Mouse (Mus musculus) gastrocnemius, adult 8-10 months (tissue): ENCODE measurements around the gene Aire. TPM values are rescaled to one million over a fixed set of nuclear protein-coding genes. Genes with fewer than 3 reads are reported as not detected.
A peak's percentile ranks its signal among the peaks of the same experiment; 100 is the strongest.
"Not testable (repeated sequence)": the region's sequence is repeated elsewhere in the genome, so short reads cannot be mapped to it uniquely, and the experiment has no call there.

ENCODE experiments used
- DNase-seq, 2 experiments: peaks; one replicate each; pipeline ENCODE4 v3.0.0; 2022; ENCODE audit warnings: low spot score in 2 of 2
- total RNA-seq, 4 experiments: library from RNA; stranded (reverse); gene quantifications; 2 replicates each; pipeline ENCODE4 v1.2.4; 2022

Gene Aire
- total RNA-seq, 4 experiments from 2014 or later: not detected

GRCm38 (mm10) chr10:78054633-78055565 lies 11.5 kb upstream of the Aire start:
- no peak for DNase-seq

DNA sequence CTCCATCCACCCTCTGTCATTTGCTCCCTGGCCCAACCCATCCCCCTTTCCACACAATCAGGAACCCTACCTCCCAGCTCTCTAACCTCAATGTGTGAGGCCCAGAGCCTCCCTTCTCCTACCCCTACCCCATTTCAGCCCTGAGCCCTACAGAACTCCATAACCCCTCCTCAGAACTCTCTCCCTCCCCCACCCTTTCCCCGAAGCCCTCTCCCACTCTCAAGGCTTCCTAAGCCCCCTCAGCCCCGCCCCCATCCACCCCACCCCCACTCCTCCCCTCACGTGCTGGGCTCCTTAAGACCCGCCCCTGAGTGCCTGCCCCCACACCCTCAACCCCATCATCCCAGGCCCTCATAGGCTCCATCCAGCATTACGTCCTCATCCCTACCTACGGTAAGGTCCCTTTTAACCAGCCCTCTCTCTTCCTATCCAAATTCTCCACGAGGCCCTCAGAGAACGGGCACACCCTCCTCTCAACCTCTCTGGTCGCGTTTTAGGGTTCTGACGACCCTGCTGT lies 6.2 kb upstream of the Aire start:
- no peak for DNase-seq

DNA sequence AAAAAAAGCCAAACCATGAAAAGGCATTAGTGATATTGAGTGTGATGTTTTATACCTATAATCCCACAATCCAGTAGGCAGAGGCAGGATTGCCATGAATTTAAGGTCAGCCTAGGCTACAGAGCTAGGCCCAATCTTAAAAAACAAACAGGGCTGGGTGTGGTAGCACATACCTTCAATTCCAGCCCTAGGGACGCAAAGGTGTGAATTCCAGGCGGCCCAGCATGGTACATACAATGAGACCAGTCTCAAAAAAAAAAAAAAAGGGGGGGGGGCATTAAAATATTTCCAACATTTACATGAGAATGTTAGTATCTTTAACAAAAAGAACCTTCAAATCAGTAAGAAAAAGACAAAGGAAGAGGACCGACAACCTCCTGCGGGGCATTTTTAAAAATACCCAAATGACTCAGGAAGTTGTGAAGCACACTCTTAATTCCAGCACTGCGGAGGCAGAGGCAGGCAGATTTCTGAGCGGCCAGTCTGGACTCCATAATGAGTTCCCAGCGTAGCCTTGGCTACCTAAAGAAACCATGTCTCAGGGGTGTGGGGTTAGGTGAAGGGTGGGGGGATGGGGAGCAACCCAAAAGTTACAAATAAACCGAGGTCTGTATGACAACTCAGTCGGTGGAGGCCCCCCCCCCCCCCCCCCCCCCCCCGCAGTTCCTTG lies 4.8 kb upstream of the Aire start:
- DNase-seq: no peak

- no peak for DNase-seq
Observed at GRCm38 (mm10) chr10:78046388-78046787, 3.0 kb upstream of the Aire start.

DNA sequence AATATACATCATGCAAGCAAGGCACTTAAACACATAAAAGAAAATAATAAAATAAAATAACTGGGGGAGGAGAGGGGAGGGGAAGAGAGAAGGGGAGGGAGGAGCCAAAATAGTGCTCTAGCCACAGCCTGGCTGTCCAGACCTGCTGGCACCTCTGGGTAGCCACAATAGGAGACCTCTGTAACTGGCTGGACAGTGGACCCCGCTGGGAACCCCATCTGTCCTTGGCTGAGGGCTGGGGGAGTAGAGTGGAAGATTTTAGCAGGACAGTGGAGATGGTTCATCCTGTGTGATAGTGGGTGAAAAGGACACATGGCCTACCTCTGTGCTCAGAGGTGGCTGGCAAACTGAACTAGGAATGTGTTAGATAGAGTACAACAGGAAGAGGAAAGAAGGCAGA lies 1.1 kb upstream of the Aire start:
- no peak for DNase-seq

GRCm38 (mm10) chr10:78042697-78043405 lies 559 bp downstream of the Aire start:
- no peak for DNase-seq

DNA sequence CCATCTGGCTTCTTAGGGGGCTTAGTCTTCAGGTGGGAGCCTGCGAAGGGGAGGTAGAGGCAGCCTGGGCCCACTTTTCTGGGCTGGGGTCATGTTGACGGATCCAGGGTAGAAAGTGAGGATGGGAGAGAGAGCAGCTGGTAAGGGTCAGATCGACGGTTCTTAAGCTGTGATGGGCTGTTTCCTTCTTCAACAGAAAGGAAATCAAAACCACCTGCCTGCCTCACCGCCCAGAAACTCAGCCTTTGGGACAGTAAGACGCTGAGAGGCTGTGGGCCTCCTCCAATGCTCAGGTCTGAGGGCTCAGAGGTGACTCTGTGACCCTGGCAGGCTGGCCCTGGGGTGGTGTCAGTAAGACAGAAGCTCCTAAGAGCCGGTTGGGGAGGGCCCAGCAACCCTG lies 1.3 kb downstream of the Aire start:
- no peak for DNase-seq

GRCm38 (mm10) chr10:78041647-78042046 lies 1.8 kb downstream of the Aire start, which contains the start of gene Dnmt3l:
Dnmt3l (plus strand) TSS chr10:78041947.
- no peak for DNase-seq

- DNase-seq: no peak
Observed at GRCm38 (mm10) chr10:78037139-78037538, 6.3 kb downstream of the Aire start.

- no peak for DNase-seq
Observed at GRCm38 (mm10) chr10:78031987-78032386, 11.4 kb downstream of the Aire start.

DNA sequence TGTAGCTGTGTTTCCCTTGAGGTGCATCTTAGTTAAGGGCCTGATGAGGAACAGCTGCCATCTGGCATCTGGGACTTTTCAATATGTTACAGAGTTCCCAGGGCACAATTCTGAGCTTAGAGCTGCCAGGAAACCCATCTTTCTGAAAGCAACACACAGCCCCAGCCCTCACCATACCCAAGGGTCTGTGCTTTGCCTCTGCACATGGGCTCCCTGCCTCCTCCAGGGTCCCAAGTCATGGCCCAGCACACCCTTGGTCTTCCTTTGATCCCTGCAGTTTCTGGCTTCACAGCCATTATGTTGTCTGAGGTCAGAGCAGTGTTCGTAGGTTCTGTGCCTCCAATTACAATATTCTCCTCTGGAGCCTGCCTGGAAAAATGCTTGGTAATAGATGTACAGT lies 14.3 kb downstream of the Aire start:
- no peak for DNase-seq

GRCm38 (mm10) chr10:78028129-78028528 lies 15.3 kb downstream of the Aire start:
- peak; percentile 32 to 39 for DNase-seq

GRCm38 (mm10) chr10:78025453-78025852 lies 18.0 kb downstream of the Aire start:
- not testable (repeated sequence) for DNase-seq

- not testable (repeated sequence) for DNase-seq
Observed at GRCm38 (mm10) chr10:78019984-78020383, 23.4 kb downstream of the Aire start.

GRCm38 (mm10) chr10:78019291-78019690 lies 24.1 kb downstream of the Aire start:
- DNase-seq: no peak

DNA sequence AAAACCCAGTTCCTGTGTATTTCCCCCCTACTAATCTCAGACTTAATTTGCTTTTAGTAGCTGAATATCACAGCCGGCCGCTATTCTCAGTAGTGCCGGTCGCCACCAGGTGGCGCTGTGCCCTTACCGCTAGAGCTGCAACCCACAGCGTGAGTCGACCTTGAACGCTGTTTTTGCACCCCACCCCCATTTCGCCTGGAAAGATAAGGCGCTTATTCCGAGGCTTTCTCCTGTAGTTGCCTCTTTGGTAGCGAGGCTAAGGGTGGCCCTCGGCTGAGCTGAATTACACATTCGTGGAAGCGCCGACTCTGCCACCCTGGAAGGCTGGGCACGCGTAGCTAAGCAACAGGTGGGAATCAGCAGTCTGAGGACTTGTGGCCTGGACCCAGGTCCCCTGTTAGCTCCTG lies 24.6 kb downstream of the Aire start:
- peak; percentile 20 to 32 for DNase-seq

GRCm38 (mm10) chr10:78016366-78016765 lies 27.0 kb downstream of the Aire start:
- no peak for DNase-seq

DNA sequence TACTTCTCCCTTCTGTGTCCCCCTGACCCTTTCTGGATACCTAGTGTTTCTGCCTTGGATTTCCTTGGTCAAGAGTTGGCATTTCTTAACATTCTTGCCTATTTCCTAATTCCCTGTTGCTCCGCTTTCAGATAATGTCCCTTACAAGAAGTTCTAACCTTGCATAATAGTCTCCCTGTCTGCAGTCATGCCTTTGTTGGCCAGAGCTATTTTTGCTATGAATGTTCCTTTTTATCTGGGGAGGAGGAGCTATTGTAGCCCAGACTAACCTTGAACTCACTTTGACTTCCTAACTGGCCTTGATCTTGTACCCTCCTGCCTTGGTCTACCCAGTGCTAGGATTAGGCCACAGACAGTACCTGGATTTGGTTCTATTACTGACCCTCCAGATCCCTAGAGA lies 27.9 kb downstream of the Aire start:
- no peak for DNase-seq

GRCm38 (mm10) chr10:78012661-78013495 lies 30.5 kb downstream of the Aire start:
- no peak for DNase-seq

- not testable (repeated sequence) for DNase-seq
Observed at GRCm38 (mm10) chr10:78011116-78011515, 32.3 kb downstream of the Aire start.

DNA sequence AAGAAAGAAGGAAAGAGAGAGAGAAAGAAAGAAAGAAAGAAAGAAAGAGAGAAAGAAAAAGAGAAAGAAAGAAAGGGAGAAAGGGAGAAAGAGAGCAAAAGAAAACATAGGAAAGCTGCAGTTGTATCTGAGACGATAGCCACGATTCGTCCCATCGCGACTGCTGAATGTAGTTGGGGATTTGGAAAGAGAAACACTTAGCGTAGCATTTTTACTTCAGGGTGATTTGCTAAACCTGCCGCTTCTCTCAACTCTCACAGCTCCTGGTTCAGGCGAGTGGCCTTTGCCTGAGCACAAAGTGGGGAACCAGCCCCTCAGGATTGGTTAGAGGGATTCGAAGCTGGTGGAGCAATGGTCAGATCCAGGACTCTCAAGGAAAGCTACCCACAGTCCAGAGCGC lies 33.1 kb downstream of the Aire start:
- no peak for DNase-seq
